In the genomic region with DNA sequence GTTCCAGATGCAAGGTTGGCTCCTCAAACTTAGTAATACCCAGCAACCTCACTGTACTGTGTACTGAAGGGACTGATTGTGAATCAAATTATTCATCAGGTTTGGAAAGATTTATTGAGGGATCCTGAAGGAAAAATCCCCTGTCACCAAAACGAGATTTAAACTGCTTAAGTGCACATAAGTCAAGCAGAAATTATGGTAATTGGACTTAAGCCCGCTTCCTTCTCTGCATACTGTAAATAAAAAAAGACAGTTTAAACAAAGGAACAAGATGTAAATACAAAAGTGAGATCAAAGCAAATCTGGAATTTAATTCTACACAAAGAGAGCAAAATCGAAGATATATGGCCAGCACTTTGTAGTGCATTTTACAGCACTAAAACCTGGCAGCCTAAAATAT, we compare ENCODE assay signal across 14 mouse cellular contexts.
"Had no signal": no experiment of that assay in that cellular context is flagged by ENCODE, and none has a peak within 500 bp of the region (broad histone marks: within the 10 kb centered on the region; RNA-seq: fewer than 3 reads in every experiment).

No protein-coding gene starts in this region.

- H3K4me2 ChIP-seq: lung, embryonic 15.5 days; midbrain, embryonic 11.5 days; midbrain, embryonic 13.5 days; midbrain, embryonic 15.5 days; neural tube, embryonic 12.5 days; stomach, embryonic 15.5 days had no signal

- ATAC-seq: lung, postnatal 0 days; midbrain, embryonic 13.5 days; midbrain, embryonic 15.5 days had no signal

- H3K4me3 ChIP-seq: lung, embryonic 15.5 days; midbrain, embryonic 13.5 days; midbrain, embryonic 15.5 days; neural tube, embryonic 12.5 days; stomach, embryonic 15.5 days had no signal

- H3K27me3 ChIP-seq: lung, embryonic 15.5 days; midbrain, embryonic 13.5 days; midbrain, embryonic 15.5 days; neural tube, embryonic 12.5 days; stomach, embryonic 15.5 days had no signal

- H3K36me3 ChIP-seq: lung, embryonic 15.5 days; midbrain, embryonic 13.5 days; midbrain, embryonic 15.5 days; neural tube, embryonic 12.5 days; stomach, embryonic 15.5 days had no signal

- H3K27ac ChIP-seq: lung, embryonic 15.5 days; midbrain, embryonic 13.5 days; midbrain, embryonic 15.5 days; neural tube, embryonic 12.5 days; stomach, embryonic 15.5 days; stomach, postnatal 0 days had no signal

- H3K9ac ChIP-seq: lung, embryonic 15.5 days; midbrain, embryonic 13.5 days; midbrain, embryonic 15.5 days; neural tube, embryonic 12.5 days; stomach, embryonic 15.5 days had no signal

- H3K9me3 ChIP-seq: lung, embryonic 15.5 days; midbrain, embryonic 13.5 days; midbrain, embryonic 15.5 days; neural tube, embryonic 12.5 days; stomach, embryonic 15.5 days had no signal

- H3K4me1 ChIP-seq: lung, embryonic 15.5 days; midbrain, embryonic 13.5 days; midbrain, embryonic 15.5 days; neural tube, embryonic 12.5 days; stomach, embryonic 15.5 days had no signal

- DNase-seq: lung, adult 18-20 months; lung, postnatal 4 days; right cerebral cortex, postnatal 14 days; thymus, adult 2 months; thymus, postnatal 25 days; thymus, postnatal 4 days had no signal
